Mouse (Mus musculus) layer of hippocampus, adult 8-10 months (tissue): ENCODE results near the gene Srpk1. TPM values are rescaled to one million over a fixed set of nuclear protein-coding genes. Genes with fewer than 3 reads are reported as not detected.
A peak's percentile ranks its signal among the peaks of the same experiment; 100 is the strongest.

ENCODE experiments used
- DNase-seq, 2 experiments: peaks; one replicate each; pipeline ENCODE4 v3.0.0; 2022; ENCODE audit warnings: low spot score in 2 of 2
- total RNA-seq, 4 experiments: library from RNA; stranded (reverse); gene quantifications; 2 replicates each; pipeline ENCODE4 v1.2.4; 2022

Srpk1 gene
- total RNA-seq, 4 experiments from 2014 or later: 70.6 to 94.3 (median 78.3) TPM

DNA sequence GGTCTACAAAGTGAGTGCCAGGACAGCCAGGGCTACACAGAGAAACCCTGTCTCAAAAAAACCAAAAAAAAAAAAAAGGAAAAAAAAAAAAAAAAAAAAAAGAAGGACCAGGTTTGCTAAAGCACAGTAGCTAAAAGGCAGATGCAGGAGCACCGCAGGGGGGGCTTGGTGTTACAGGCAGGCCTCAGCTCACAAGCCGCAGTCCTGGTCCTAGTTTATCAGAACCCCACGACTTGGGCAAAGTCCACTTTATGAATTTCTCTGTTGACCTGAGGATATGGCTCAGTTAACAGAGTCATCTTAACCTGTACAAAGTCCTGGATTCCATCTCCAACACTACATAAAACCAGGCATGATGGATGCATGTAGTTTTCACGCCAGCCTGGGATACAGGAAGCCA, 7.2 kb downstream of the Srpk1 start:
- no peak for DNase-seq

DNA sequence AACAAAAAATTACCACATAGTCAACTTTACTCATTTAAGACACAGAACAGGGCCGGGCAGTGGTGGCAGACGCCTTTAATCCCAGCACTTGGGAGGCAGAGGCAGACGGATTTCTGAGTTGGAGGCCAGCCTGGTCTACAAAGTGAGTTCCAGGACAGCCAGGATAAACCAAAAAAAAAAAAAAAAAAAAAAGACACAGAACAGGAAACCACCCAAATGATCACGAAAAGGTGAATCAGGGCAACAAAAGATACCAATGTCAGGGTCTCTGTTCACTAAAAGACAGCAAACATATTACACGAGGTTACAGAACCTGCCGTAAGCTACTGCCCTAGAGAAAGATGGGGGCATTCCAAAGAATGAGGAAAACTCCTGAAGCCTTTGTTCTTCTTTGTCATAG, 9.4 kb downstream of the Srpk1 start:
- DNase-seq: no peak

DNA sequence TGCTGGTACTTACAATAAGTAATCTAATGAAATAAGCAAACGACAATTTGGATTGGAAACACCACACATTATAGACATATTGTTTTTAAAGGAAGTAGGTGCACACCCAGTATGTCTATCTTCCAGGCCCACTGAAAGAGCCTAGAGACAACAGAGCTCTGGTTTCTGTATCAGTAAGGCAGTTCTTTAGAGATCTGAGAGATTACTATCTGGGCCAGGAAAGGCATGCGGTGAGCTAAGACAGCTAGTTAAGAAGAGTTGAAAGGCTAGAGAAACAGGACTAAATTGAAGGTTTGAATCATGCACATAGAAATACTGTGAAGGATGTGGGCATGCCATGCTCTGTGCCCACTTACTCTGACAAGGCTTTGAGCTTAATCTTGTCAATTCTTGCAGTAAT, 9.9 kb downstream of the Srpk1 start:
- no peak for DNase-seq

DNA sequence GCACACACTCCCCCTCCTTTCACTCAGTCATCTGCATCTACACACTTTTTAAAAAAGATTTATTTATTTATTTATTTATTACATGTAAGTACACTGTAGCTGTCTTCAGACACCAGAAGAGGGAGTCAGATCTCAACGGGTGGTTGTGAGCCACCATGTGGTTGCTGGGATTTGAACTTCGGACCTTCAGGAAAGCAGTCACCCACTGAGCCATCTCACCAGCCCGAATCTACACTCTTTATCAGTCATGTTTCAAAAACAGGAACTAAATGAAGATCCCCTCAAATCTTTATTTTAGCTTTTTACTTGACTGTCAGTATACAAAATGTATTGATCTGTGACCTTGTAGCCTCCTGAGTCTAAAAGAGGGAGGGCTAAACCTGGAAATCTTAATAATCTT, 13.0 kb downstream of the Srpk1 start:
- no peak for DNase-seq

GRCm38 (mm10) chr17:28601557-28602250, 20.8 kb downstream of the Srpk1 start:
- DNase-seq: no peak

DNA sequence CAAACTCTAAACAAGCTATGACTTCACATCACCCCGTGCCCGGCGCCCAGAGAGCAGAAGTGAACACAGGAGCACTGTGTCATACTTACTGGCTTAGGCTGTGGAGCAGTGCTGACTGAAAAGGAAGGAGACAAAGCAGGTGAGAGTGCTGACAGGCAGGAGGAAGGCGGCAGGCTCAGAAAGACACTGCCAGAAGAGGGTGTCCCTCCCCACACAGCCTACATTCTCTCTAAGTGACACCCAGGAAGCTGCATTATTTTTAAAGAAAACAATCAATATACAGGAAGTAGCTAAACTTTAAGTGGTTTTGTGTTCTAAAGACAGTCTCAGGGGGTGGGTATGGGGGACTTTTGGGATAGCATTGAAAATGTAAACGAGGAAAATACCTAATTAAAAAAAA, 21.7 kb downstream of the Srpk1 start:
- DNase-seq: no peak

DNA sequence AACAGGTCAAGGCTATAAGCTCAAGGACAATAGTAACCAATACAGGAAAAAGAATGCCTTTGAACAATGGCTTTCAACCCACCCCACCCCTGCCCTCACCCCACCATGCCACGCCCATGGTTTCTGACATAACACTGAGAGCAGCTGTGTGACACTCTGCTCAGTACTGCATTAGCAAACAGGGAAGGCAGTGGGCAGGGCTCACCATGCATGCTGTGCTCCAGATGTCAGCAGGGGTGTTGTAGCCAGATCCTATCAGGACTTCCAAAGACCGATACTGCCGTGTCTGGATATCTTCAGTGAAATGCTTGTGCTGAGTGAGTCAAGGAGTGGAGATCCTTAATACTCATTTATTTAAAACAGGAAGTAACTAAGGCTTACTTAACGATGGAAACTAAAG, 28.5 kb downstream of the Srpk1 start:
- no peak for DNase-seq

DNA sequence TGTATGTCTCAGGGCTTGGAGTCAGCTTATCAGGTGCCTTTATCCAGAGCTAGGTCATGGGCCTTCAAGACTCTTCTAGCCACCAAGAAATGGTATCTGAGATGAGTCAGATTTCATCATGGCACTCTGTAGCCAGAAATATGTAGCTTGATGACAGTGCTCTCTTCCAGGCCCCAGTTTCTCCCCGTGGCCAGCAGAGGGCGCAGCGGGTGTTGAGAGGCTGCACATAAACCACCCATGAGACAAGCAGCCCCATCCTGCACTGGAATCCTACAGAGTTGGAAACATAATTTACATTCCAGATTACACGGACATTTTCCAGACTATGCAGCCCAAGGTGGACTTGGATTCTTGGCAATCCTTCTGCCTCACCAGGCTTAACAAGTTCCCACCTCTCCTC, 29.5 kb downstream of the Srpk1 start:
- peak; percentile 37 to 69 for DNase-seq

- DNase-seq: no peak
Measured at GRCm38 (mm10) chr17:28591476-28591875, 31.0 kb downstream of the Srpk1 start.

DNA sequence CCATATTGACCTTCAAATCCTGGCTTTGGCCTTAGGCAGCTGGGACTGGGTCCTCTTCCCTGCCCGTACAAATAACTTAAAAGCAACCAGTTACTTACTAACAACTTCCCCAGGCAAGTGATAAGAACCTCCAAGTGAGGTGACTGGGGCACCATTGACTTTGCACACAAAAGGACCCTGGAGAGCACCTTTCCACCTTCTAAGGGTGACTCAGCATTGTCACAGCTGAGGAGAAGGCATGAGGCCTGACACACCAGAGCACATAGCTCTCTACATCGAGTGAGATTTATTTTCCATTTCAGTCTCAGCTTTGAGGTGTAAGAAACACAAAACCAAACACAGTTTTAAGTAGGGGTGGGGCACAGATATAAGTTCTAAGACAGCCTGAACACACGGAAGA, 31.9 kb downstream of the Srpk1 start:
- no peak for DNase-seq

DNA sequence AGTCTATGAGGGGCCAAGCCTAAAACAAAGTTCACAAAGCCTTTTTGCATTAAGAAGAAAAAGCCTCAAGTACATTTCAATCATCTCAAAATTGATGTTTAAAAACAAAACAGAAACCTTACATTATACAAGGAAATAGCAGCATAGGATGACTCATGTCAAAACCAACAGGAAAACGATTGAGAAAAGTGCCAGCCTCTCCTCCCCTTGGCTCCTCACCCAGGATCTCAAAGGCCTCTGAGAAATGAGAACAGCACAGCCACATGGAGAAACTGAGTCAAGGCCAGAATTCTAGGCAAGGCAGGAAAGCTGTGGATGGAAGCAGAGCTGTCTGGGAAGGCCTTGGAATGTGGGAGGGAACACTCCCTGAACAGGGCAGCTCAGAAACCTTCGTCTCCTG, 33.9 kb downstream of the Srpk1 start:
- DNase-seq: no peak

- no peak for DNase-seq
Measured at GRCm38 (mm10) chr17:28586509-28586908, 36.0 kb downstream of the Srpk1 start.

DNA sequence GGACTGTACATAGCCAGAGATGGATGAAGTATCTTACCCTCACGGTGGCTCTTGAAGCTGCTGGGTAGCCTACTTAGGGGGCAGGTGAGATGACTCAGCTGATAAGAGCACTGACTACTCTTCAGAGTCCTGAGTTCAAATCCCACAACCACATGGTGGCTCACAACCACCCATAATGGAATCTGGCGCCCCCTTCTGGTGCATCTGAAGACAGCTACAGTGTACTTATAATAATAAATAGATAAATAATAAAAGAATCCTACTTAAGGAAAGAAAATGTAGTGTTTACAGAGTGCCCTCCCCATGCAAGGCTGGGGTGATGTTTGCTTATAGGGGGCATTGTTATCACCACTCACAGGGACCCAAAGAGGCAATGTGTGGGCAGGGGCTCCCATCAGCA, 41.5 kb downstream of the Srpk1 start:
- no peak for DNase-seq

- DNase-seq: no peak
Measured at GRCm38 (mm10) chr17:28580396-28580795, 42.1 kb downstream of the Srpk1 start.

- DNase-seq: no peak
Measured at GRCm38 (mm10) chr17:28575244-28576125, 47.0 kb downstream of the Srpk1 start, which contains the start of gene Lhfpl5. Lhfpl5 (plus strand) TSS chr17:28575641.

DNA sequence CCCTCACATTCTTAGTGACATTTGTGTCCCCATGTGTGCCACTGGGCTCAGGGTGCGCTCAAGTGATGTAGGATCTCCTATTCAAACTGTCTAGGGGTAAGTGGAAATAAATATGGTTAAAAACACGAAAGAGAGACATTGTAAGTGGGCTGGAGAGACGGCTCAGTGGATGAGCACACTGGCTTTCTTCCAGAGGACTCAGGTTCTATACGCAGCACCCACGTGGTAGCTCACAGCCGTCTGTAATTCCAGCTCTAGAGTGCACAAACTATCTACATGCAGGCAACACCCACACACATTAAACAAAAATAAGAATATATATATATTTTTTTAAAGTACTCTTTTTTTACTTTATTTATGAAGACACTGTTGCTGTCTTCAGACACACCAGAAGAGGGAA, 49.6 kb downstream of the Srpk1 start:
- no peak for DNase-seq

DNA sequence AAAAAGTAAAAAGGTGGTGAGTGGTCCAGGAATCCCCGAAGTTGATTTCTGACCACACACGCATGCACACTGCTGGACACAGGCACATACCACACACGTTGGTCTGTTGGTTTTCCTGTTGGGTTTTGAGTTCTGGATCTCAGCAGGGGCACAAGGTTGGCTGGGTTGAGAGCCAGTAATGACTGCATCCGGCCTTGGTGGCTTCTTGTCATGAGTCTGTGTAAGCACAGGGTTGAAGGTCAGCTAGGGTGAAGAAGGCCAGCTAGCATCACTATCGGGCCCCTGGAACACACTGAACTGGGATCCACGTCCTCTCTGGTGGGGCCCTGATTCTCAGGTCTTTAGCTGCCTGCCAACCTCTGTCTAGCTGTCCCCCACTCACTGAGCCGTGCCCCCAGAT, 50.0 kb downstream of the Srpk1 start:
- DNase-seq: no peak

DNA sequence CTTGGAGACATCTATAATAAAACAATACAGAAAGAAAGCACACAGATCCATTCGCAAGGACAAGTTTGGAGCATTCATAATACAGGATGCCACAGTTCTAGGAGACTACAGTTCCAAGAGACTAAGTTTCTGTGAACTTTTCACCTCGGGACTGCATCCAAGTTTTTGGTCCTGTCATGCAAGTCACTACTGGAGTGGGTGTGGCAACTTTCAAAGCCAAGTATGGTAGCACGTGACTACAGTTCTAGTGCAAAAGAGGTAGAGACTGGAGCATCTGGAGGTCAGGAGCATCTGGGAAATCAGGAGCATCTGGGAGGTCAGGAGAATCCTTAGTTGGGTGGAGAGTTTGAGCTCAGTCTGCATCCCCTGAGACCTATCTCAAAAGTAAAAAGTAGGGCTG, 50.6 kb downstream of the Srpk1 start:
- DNase-seq: no peak

DNA sequence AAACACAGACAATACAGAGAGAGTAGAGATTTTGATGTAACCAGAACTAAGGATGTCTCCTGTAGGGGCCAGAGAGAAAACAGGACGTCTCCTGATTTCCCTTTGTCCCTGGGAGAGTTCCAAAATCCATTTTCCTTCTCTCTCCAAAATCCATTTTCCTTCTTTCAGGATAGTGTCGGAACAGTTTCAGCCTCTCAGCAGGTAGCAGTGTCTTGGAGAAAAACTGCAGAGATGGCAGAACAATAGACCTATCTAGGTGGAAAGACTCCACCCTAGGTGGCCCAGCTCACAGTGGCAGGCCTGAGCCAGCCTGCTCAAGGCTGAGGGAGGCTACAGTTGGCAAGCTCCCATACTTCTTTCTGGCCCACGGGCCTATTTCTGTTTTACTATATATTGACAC, 55.0 kb downstream of the Srpk1 start:
- no peak for DNase-seq

- no peak for DNase-seq
Measured at GRCm38 (mm10) chr17:28565181-28565580, 57.3 kb downstream of the Srpk1 start.

DNA sequence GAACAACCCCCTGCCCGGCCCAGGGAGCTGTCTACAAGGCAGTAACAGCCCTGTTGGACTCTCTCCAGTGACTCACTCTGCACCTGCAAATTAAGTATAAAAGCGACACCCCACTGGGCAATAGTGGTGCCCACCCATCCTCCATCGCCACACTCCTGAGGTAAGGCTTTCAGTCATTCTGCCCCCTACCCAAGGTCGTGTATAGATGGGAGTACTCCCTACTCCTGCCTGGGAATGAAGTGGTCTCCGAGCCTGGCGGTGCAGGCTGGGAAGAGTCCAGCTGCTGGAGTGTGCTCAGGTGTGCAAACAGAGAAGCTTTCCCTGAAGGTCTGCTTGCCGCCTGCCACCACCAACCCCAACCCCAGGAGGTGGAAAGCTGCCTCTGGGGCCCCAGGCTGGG, 60.9 kb downstream of the Srpk1 start:
- no peak for DNase-seq

- no peak for DNase-seq
Measured at GRCm38 (mm10) chr17:28560598-28560997, 61.9 kb downstream of the Srpk1 start, which contains the start of gene Clps. Clps (minus strand) TSS chr17:28560766.

- no peak for DNase-seq
Measured at GRCm38 (mm10) chr17:28557772-28558171, 64.7 kb downstream of the Srpk1 start.
